Mouse (Mus musculus) heart, embryonic 14.5 days (tissue): ENCODE measurements around the gene Arhgap9. TPM values are rescaled to one million over a fixed set of nuclear protein-coding genes. Genes with fewer than 3 reads are reported as not detected.
A peak's percentile ranks its signal among the peaks of the same experiment; 100 is the strongest.
"Not testable (repeated sequence)": the region's sequence is repeated elsewhere in the genome, so short reads cannot be mapped to it uniquely, and the experiment has no call there.

Source experiments
- ATAC-seq: fragments of 200-750 bp; cut with Nextera tagmentation; 2 replicates; pipeline ENCODE4 v1.8.0; 2017; ENCODE audit warnings: low read depth, moderate TSS enrichment; ENCODE audit not compliant: insufficient number of reproducible peaks, insufficient read depth, low FRiP score
- H3K27ac ChIP-seq, 2 experiments: fragments of 200-500 bp in 1 of 2; fragments of 300-500 bp in 1 of 2; sonication (generic) in 1 of 2; replicated peaks in 1 of 2; 2 replicates each; pipeline ENCODE4 v1.5.1; 2012 to 2014; ENCODE audit warnings: low read depth in 2 of 2, low read length in 2 of 2, control low read depth in 1 of 2, mild to moderate bottlenecking in 1 of 2, mixed read lengths in 1 of 2; ENCODE audit not compliant: control insufficient read depth in 1 of 2, insufficient read depth in 1 of 2
- H3K27me3 ChIP-seq: fragments of 300-500 bp; sonication (generic); 2 replicates; pipeline ENCODE4 v1.6.1; 2014; ENCODE audit warnings: mild to moderate bottlenecking, low read length, control low read depth; ENCODE audit not compliant: control insufficient read depth, insufficient read depth
- H3K36me3 ChIP-seq: fragments of 300-500 bp; sonication (generic); 2 replicates; pipeline ENCODE4 v1.6.1; 2014; ENCODE audit warnings: mild to moderate bottlenecking, control low read depth, low read length, mixed read lengths; ENCODE audit not compliant: control insufficient read depth, insufficient read depth
- H3K4me1 ChIP-seq, 2 experiments: fragments of 200-500 bp in 1 of 2; fragments of 300-500 bp in 1 of 2; sonication (generic) in 1 of 2; 2 replicates each; pipeline ENCODE4 v1.6.1; 2012 to 2014; ENCODE audit warnings: low read length in 2 of 2, control low read depth in 1 of 2, mixed read lengths in 1 of 2; ENCODE audit not compliant: control insufficient read depth in 2 of 2, insufficient read depth in 2 of 2
- H3K4me2 ChIP-seq: fragments of 300-500 bp; sonication (generic); 2 replicates; pipeline ENCODE4 v1.6.1; 2014; ENCODE audit warnings: mild to moderate bottlenecking, low read length
- H3K4me3 ChIP-seq, 2 experiments: fragments of 200-500 bp in 1 of 2; fragments of 300-500 bp in 1 of 2; sonication (generic) in 1 of 2; 2 replicates each; pipeline ENCODE4 v1.5.1; 2012 to 2014; ENCODE audit warnings: low read length in 2 of 2, mild to moderate bottlenecking in 2 of 2, control low read depth in 1 of 2, low read depth in 1 of 2, moderate library complexity in 1 of 2; ENCODE audit not compliant: control insufficient read depth in 1 of 2, insufficient read depth in 1 of 2
- H3K9ac ChIP-seq: fragments of 300-500 bp; sonication (generic); 2 replicates; pipeline ENCODE4 v1.6.1; 2014; ENCODE audit warnings: mild to moderate bottlenecking, low read length
- H3K9me3 ChIP-seq: fragments of 300-500 bp; sonication (generic); 2 replicates; pipeline ENCODE4 v1.6.1; 2016; ENCODE audit warnings: low read length, control low read depth; ENCODE audit not compliant: control insufficient read depth
- WGBS: fragments of 180-500 bp; shearing (Covaris S2); extraction: QIAGEN DNeasy Blood & Tissue Kit; methylation state at CpG from one replicate; pipeline ENCODE4 v1.1.7; 2014; 5-methylcytosine and 5-hydroxymethylcytosine counted together
- polyA plus RNA-seq: library from polyadenylated mRNA; unstranded; fragments of >200 nt; fragmentation: Nextera tagmentation; extraction: Ambion mirVana; gene quantifications from 2 replicates; pipeline ENCODE4 v1.2.1, GENCODE M21; 2014

Arhgap9 gene
- polyA plus RNA-seq, 1 experiment from 2014 or later: 1.3 TPM

- Histone ChIP-seq H3K27ac (0 out of 4 replicates have a peak overlapping the region, but pooled peaks of 1 of the 2 experiments have one; percentile 99), H3K36me3 (peaks cover 55% of the 10 kb centered on the region)
These were observed 28.1 kb upstream of the Arhgap9 start for GRCm38 (mm10) chr10:127293590-127294113.

GRCm38 (mm10) chr10:127294895-127295510, 26.8 kb upstream of the Arhgap9 start:
- no peak overlapping the region for H3K9ac ChIP-seq
- no peaks in the 10 kb centered on the region for H3K27me3 ChIP-seq
- peaks cover 14 to 43% of the 10 kb centered on the region in 2 experiments for H3K4me1 ChIP-seq
- no peak for ATAC-seq
- no peaks in the 10 kb centered on the region for H3K9me3 ChIP-seq
- no peak overlapping the region for H3K4me3 ChIP-seq
- 83% methylated on average over 10 of the region's 10 CpGs for WGBS
- peaks cover 69% of the 10 kb centered on the region for H3K36me3 ChIP-seq
- no peak overlapping the region for H3K4me2 ChIP-seq
- no peak overlapping the region for H3K27ac ChIP-seq

More at GRCm38 (mm10) chr10:127293590-127294113, 28.1 kb upstream of the Arhgap9 start:
- no peak overlapping the region for H3K4me3 ChIP-seq
- ATAC-seq: no peak
- peaks cover 20 to 48% of the 10 kb centered on the region in 2 experiments for H3K4me1 ChIP-seq
- H3K4me2 ChIP-seq: peak overlapping the region; percentile 98; the same call in 1 of the 2 replicates
- H3K9ac ChIP-seq: peak overlapping the region; percentile 91; the same call in 1 of the 2 replicates
- WGBS: 85% methylated on average over 3 of the region's 3 CpGs
- no peaks in the 10 kb centered on the region for H3K27me3 ChIP-seq
- H3K9me3 ChIP-seq: no peaks in the 10 kb centered on the region

GRCm38 (mm10) chr10:127295986-127296794, 25.6 kb upstream of the Arhgap9 start:
- no peak overlapping the region for H3K9ac ChIP-seq
- H3K4me3 ChIP-seq: no peak overlapping the region
- peaks cover 14 to 42% of the 10 kb centered on the region in 2 experiments for H3K4me1 ChIP-seq
- no peak overlapping the region for H3K4me2 ChIP-seq
- peaks cover 80% of the 10 kb centered on the region for H3K36me3 ChIP-seq
- ATAC-seq: no peak
- WGBS: 80% methylated on average over 24 of the region's 24 CpGs
- H3K27me3 ChIP-seq: no peaks in the 10 kb centered on the region
- H3K27ac ChIP-seq: peak overlapping the region in 1 of 2 experiments; percentile 46; a peak in 2 of 4 replicates
- H3K9me3 ChIP-seq: no peaks in the 10 kb centered on the region

GRCm38 (mm10) chr10:127297015-127297871, 24.5 kb upstream of the Arhgap9 start:
- Histone ChIP-seq H3K4me2 (no peak overlapping the region), H3K9me3 (no peaks in the 10 kb centered on the region), H3K4me3 (no peak overlapping the region), H3K4me1 (peaks cover 14 to 33% of the 10 kb centered on the region in 2 experiments), H3K9ac (peak overlapping the region; percentile 5; the same call in 1 of the 2 replicates), H3K27me3 (no peaks in the 10 kb centered on the region), H3K27ac (peak overlapping the region; percentile 18 to 46; a peak in 3 of 4 replicates), H3K36me3 (peaks cover 90% of the 10 kb centered on the region)
- no peak; the same call in 1 of the 2 replicates for ATAC-seq
- 55% methylated on average over 16 of the region's 16 CpGs for WGBS

- WGBS: 90% methylated on average over 6 of the region's 6 CpGs
- no peak overlapping the region for H3K9ac ChIP-seq
- ATAC-seq: no peak
These were observed 21.4 kb upstream of the Arhgap9 start for GRCm38 (mm10) chr10:127300361-127300760.

GRCm38 (mm10) chr10:127303136-127303535, 18.6 kb upstream of the Arhgap9 start:
- peaks cover 97% of the 10 kb centered on the region for H3K36me3 ChIP-seq
- 90% methylated on average over 11 of the region's 11 CpGs for WGBS
- H3K4me3 ChIP-seq: no peak overlapping the region
- no peaks in the 10 kb centered on the region for H3K4me1 ChIP-seq
- H3K27ac ChIP-seq: no peak overlapping the region
- no peak overlapping the region for H3K4me2 ChIP-seq
- no peaks in the 10 kb centered on the region for H3K9me3 ChIP-seq
- H3K27me3 ChIP-seq: no peaks in the 10 kb centered on the region
- no peak for ATAC-seq
- no peak overlapping the region for H3K9ac ChIP-seq

More at GRCm38 (mm10) chr10:127300361-127300760, 21.4 kb upstream of the Arhgap9 start:
- H3K27me3 ChIP-seq: no peaks in the 10 kb centered on the region
- peaks cover 97% of the 10 kb centered on the region for H3K36me3 ChIP-seq
- no peak overlapping the region for H3K4me2 ChIP-seq
- H3K4me1 ChIP-seq: peaks cover 9 to 14% of the 10 kb centered on the region in 2 experiments
- no peaks in the 10 kb centered on the region for H3K9me3 ChIP-seq
- no peak overlapping the region for H3K4me3 ChIP-seq
- H3K27ac ChIP-seq: no peak overlapping the region

- not testable (repeated sequence) for H3K9me3 ChIP-seq, H3K4me2 ChIP-seq, H3K27me3 ChIP-seq, H3K4me3 ChIP-seq, H3K9ac ChIP-seq, H3K4me1 ChIP-seq, ATAC-seq, H3K27ac ChIP-seq
- peaks cover 49% of the 10 kb centered on the region for H3K36me3 ChIP-seq
- WGBS: 88% methylated on average over 3 of the region's 3 CpGs
These were observed 12.6 kb upstream of the Arhgap9 start for GRCm38 (mm10) chr10:127309167-127309566.
